Mouse (Mus musculus) C2C12 (cell line): ENCODE measurements around the gene Adamts12.

Experiments used
- CEBPB ChIP-seq: IDR thresholded peaks from one replicate; pipeline ENCODE4 v1.6.1; 2011; ENCODE audit warnings: low read depth, mild to moderate bottlenecking, control low read depth, moderate library complexity
- CTCF ChIP-seq: IDR thresholded peaks from one replicate; pipeline ENCODE4 v1.5.1; 2011; ENCODE audit not compliant: control insufficient read depth, insufficient read depth, insufficient read length
- FOSL1 ChIP-seq: IDR thresholded peaks from one replicate; pipeline ENCODE4 v1.8.0; 2011; ENCODE audit warnings: mild to moderate bottlenecking, low read length; ENCODE audit not compliant: poor library complexity, insufficient read depth, severe bottlenecking
- MYOD1 ChIP-seq: IDR thresholded peaks from one replicate; pipeline ENCODE4 v1.6.1; 2011; ENCODE audit warnings: low read depth; ENCODE audit not compliant: control insufficient read depth, insufficient read length
- MYOG ChIP-seq: IDR thresholded peaks from one replicate; pipeline ENCODE4 v1.6.1; 2011; ENCODE audit not compliant: control insufficient read depth, insufficient read length; ENCODE audit errors: extremely low read depth

- TF ChIP-seq CTCF (peak; percentile 1), MYOD1 (no peak), CEBPB (no peak), FOSL1 (no peak), MYOG (no peak)
These were observed 26.1 kb upstream of the Adamts12 start for GRCm38 (mm10) chr15:11038476-11038875.
